Mouse (Mus musculus) cerebellum, postnatal 10 days (tissue): ENCODE data around the gene 6030458C11Rik.
"Not testable (repeated sequence)": the region's sequence is repeated elsewhere in the genome, so short reads cannot be mapped to it uniquely, and the experiment has no call there.

Experiments
- DNase-seq, 2 experiments: peaks; one replicate each; pipeline ENCODE4 v3.0.0; 2021; ENCODE audit warnings: mixed read lengths in 2 of 2

The 6030458C11Rik gene

GRCm38 (mm10) chr15:12817592-12817991 is 6.9 kb downstream of the 6030458C11Rik start:
- no peak for DNase-seq

- DNase-seq: no peak
These were observed 11.8 kb downstream of the 6030458C11Rik start for GRCm38 (mm10) chr15:12812646-12813045.

- DNase-seq: no peak
These were observed 15.1 kb downstream of the 6030458C11Rik start for GRCm38 (mm10) chr15:12809305-12809704.

- DNase-seq: no peak
These were observed 17.4 kb downstream of the 6030458C11Rik start for GRCm38 (mm10) chr15:12807088-12807487.

GRCm38 (mm10) chr15:12805071-12805470 is 19.4 kb downstream of the 6030458C11Rik start:
- no peak for DNase-seq

- DNase-seq: not testable (repeated sequence)
These were observed 23.3 kb downstream of the 6030458C11Rik start for GRCm38 (mm10) chr15:12801142-12801506.

GRCm38 (mm10) chr15:12800405-12801141 is 23.9 kb downstream of the 6030458C11Rik start:
- DNase-seq: no peak

- DNase-seq: no peak
These were observed 26.4 kb downstream of the 6030458C11Rik start for GRCm38 (mm10) chr15:12798043-12798442.

GRCm38 (mm10) chr15:12795909-12796470 is 28.5 kb downstream of the 6030458C11Rik start:
- no peak for DNase-seq

GRCm38 (mm10) chr15:12795457-12795894 is 29.0 kb downstream of the 6030458C11Rik start:
- peak; percentile 77 to 88 for DNase-seq

- DNase-seq: no peak
These were observed 30.1 kb downstream of the 6030458C11Rik start for GRCm38 (mm10) chr15:12794311-12794710.

- no peak for DNase-seq
These were observed 35.0 kb downstream of the 6030458C11Rik start for GRCm38 (mm10) chr15:12789406-12789867.

GRCm38 (mm10) chr15:12788536-12788935 is 35.9 kb downstream of the 6030458C11Rik start:
- no peak for DNase-seq

GRCm38 (mm10) chr15:12781729-12782326 is 42.6 kb downstream of the 6030458C11Rik start:
- DNase-seq: no peak

- DNase-seq: no peak
These were observed 43.2 kb downstream of the 6030458C11Rik start for GRCm38 (mm10) chr15:12781296-12781695.

- no peak for DNase-seq
These were observed 50.2 kb downstream of the 6030458C11Rik start for GRCm38 (mm10) chr15:12774149-12774753.

GRCm38 (mm10) chr15:12770958-12771357 is 53.5 kb downstream of the 6030458C11Rik start:
- DNase-seq: peak in 1 of 2 experiments; percentile 13

GRCm38 (mm10) chr15:12766848-12767247 is 57.6 kb downstream of the 6030458C11Rik start:
- DNase-seq: no peak

GRCm38 (mm10) chr15:12763147-12763546 is 61.3 kb downstream of the 6030458C11Rik start:
- no peak for DNase-seq

GRCm38 (mm10) chr15:12762258-12762913 is 62.1 kb downstream of the 6030458C11Rik start:
- DNase-seq: no peak

GRCm38 (mm10) chr15:12760747-12761146 is 63.7 kb downstream of the 6030458C11Rik start:
- peak; percentile 27 to 29 for DNase-seq

- peak; percentile 25 to 29 for DNase-seq
These were observed 66.0 kb downstream of the 6030458C11Rik start for GRCm38 (mm10) chr15:12758461-12758860.
